Mouse (Mus musculus): ENCODE results near the gene Pole2.

Pole2 gene

GRCm38 (mm10) chr12:69210056-69210979 is 17.7 kb downstream of the Pole2 start:
- DNase-seq: peak; percentile 84

GRCm38 (mm10) chr12:69208520-69208919 is 19.5 kb downstream of the Pole2 start:
- DNase-seq: no peak

- DNase-seq: peak; percentile 60
Observed at GRCm38 (mm10) chr12:69207926-69208325, 20.1 kb downstream of the Pole2 start.

- DNase-seq: peak; percentile 77
Observed at GRCm38 (mm10) chr12:69207396-69207795, 20.6 kb downstream of the Pole2 start.

- DNase-seq: peak; percentile 72
Observed at GRCm38 (mm10) chr12:69204052-69204833, 23.8 kb downstream of the Pole2 start, which contains the start of gene Gm49384. Gene Gm49384, minus strand, starts transcription at chr12:69204267.

GRCm38 (mm10) chr12:69198985-69199384 is 29.0 kb downstream of the Pole2 start:
- peak; percentile 51 for DNase-seq

GRCm38 (mm10) chr12:69198164-69198535 is 29.8 kb downstream of the Pole2 start, which contains the start of gene Dnaaf2:
Gene Dnaaf2, minus strand, starts transcription at chr12:69198429.
- DNase-seq: peak; percentile 96

- DNase-seq: peak; percentile 93
Observed at GRCm38 (mm10) chr12:69197378-69198163, 30.4 kb downstream of the Pole2 start.

GRCm38 (mm10) chr12:69196444-69197377 is 31.3 kb downstream of the Pole2 start, which contains the start of gene Gm49383:
Gene Gm49383, minus strand, starts transcription at chr12:69197104.
- peak; percentile 97 for DNase-seq

GRCm38 (mm10) chr12:69192637-69193036 is 35.4 kb downstream of the Pole2 start:
- DNase-seq: peak; percentile 52

- DNase-seq: peak; percentile 73
Observed at GRCm38 (mm10) chr12:69191396-69191795, 36.6 kb downstream of the Pole2 start.

GRCm38 (mm10) chr12:69190522-69190921 is 37.5 kb downstream of the Pole2 start:
- DNase-seq: peak; percentile 52

- DNase-seq: peak; percentile 78
Observed at GRCm38 (mm10) chr12:69190074-69190473, 37.9 kb downstream of the Pole2 start.

- DNase-seq: no peak
Observed at GRCm38 (mm10) chr12:69186811-69187471, 41.1 kb downstream of the Pole2 start.

GRCm38 (mm10) chr12:69185371-69185770 is 42.6 kb downstream of the Pole2 start:
- DNase-seq: peak; percentile 88

- DNase-seq: peak; percentile 97
Observed at GRCm38 (mm10) chr12:69184342-69185295, 43.4 kb downstream of the Pole2 start.

- DNase-seq: peak; percentile 100
Observed at GRCm38 (mm10) chr12:69183583-69184308, 44.2 kb downstream of the Pole2 start, which contains the start of the genes Rpl36al and Mgat2. Gene Rpl36al, minus strand, starts transcription at chr12:69184083. Gene Mgat2, plus strand, starts transcription at chr12:69184157.

GRCm38 (mm10) chr12:69181800-69182199 is 46.2 kb downstream of the Pole2 start:
- peak; percentile 82 for DNase-seq

GRCm38 (mm10) chr12:69179371-69179770 is 48.6 kb downstream of the Pole2 start:
- DNase-seq: no peak
